Mouse (Mus musculus) fat pad, adult 2 months (tissue): ENCODE measurements around the gene Slc22a23.

Source experiments
- DNase-seq: peaks from one replicate; pipeline ENCODE4 v3.0.0-alpha.2; 2011; ENCODE audit warnings: low read depth, low spot score; ENCODE audit errors: extremely low read depth

Slc22a23 gene

GRCm38 (mm10) chr13:34304896-34305295 is 40.1 kb downstream of the Slc22a23 start:
- no peak for DNase-seq

GRCm38 (mm10) chr13:34303386-34304016 is 41.5 kb downstream of the Slc22a23 start:
- no peak for DNase-seq

- DNase-seq = no peak
Measured at GRCm38 (mm10) chr13:34301585-34301984, 43.4 kb downstream of the Slc22a23 start.

GRCm38 (mm10) chr13:34299351-34300333 is 45.3 kb downstream of the Slc22a23 start:
- no peak for DNase-seq

- DNase-seq = no peak
Measured at GRCm38 (mm10) chr13:34298674-34299073, 46.3 kb downstream of the Slc22a23 start.

- no peak for DNase-seq
Measured at GRCm38 (mm10) chr13:34298061-34298460, 46.9 kb downstream of the Slc22a23 start.

- no peak for DNase-seq
Measured at GRCm38 (mm10) chr13:34295787-34296435, 49.1 kb downstream of the Slc22a23 start.

- no peak for DNase-seq
Measured at GRCm38 (mm10) chr13:34294212-34294611, 50.8 kb downstream of the Slc22a23 start.

- DNase-seq = no peak
Measured at GRCm38 (mm10) chr13:34292042-34292441, 52.9 kb downstream of the Slc22a23 start.

GRCm38 (mm10) chr13:34290346-34290745 is 54.6 kb downstream of the Slc22a23 start:
- peak; percentile 78 for DNase-seq

GRCm38 (mm10) chr13:34289567-34289966 is 55.4 kb downstream of the Slc22a23 start:
- no peak for DNase-seq

GRCm38 (mm10) chr13:34288129-34288528 is 56.9 kb downstream of the Slc22a23 start:
- no peak for DNase-seq

GRCm38 (mm10) chr13:34287601-34288083 is 57.3 kb downstream of the Slc22a23 start:
- no peak for DNase-seq

GRCm38 (mm10) chr13:34281360-34281759 is 63.6 kb downstream of the Slc22a23 start:
- DNase-seq = peak; percentile 64

- DNase-seq = no peak
Measured at GRCm38 (mm10) chr13:34278759-34279270, 66.2 kb downstream of the Slc22a23 start.

GRCm38 (mm10) chr13:34278288-34278701 is 66.7 kb downstream of the Slc22a23 start:
- no peak for DNase-seq

- no peak for DNase-seq
Measured at GRCm38 (mm10) chr13:34277611-34278010, 67.4 kb downstream of the Slc22a23 start.

- no peak for DNase-seq
Measured at GRCm38 (mm10) chr13:34277001-34277400, 68.0 kb downstream of the Slc22a23 start.

GRCm38 (mm10) chr13:34274890-34275289 is 70.1 kb downstream of the Slc22a23 start:
- no peak for DNase-seq

- DNase-seq = no peak
Measured at GRCm38 (mm10) chr13:34274417-34274816, 70.6 kb downstream of the Slc22a23 start.
